Mouse (Mus musculus): ENCODE measurements around the gene Eva1a.

Eva1a gene

GRCm38 (mm10) chr6:82129630-82130217 lies 88.9 kb downstream of the Eva1a start:
- DNase-seq: no peak

- no peak for DNase-seq
Observed at GRCm38 (mm10) chr6:82132876-82133591, 92.2 kb downstream of the Eva1a start.

GRCm38 (mm10) chr6:82133592-82133978 lies 92.7 kb downstream of the Eva1a start:
- DNase-seq: no peak

- DNase-seq: no peak
Observed at GRCm38 (mm10) chr6:82135959-82136712, 95.3 kb downstream of the Eva1a start.

All from lung, adult 18-20 months (tissue).